Comparison of ENCODE assay signal across 8 mouse cellular contexts in the genomic region with DNA sequence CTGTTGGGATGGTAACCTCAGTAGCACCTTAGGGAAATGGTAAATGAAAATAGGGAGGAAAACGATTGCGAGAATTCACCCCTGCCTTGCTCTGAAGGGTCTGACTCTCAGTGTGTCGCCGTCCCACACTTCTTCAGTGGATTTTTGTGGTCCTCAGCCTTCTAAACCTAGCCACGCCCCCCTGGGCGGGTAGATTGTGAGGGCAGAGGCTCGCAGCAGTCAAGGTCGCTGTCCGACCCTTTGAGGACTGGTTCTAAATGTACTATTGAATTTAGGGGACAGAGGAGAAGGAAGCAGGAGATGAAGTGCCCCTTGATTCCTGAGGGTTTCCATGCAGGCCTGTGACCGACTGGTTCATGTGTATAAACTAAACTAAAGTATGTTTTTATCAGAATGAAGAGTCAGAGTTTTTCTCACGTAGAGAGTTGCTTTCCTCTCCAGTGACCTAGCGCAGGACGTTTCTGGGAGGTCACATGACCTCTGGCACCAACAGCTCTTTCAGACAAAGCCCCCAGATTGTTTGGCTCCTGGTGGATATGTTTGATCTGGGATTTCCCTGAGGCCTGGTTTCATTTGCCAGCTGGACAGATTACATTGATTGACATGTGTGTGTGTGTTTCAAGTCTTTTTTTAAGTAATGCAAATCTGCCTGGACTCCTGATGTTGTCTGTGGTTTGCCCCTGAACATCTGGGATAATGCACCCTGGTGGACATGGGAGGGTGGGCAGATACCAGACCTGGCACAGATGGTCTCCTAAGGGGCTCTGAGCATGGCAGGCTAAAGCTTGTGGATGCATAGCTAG.
DNase-seq lines count a peak whose midpoint lies in the region; ATAC-seq and TF ChIP-seq lines count a peak whose summit lies in the region.

No protein-coding gene starts in this region.

- H3K27me3 ChIP-seq in liver, embryonic 12.5 days (replicated peaks) = no peaks in the 10 kb centered on the region
- no peaks in the 10 kb centered on the region for H3K27me3 ChIP-seq in liver, postnatal 0 days (ENCODE audit: insufficient read depth, low read length)
- no peaks in the 10 kb centered on the region for H3K27me3 ChIP-seq in forebrain, embryonic 11.5 days (ENCODE audit: control insufficient read depth, insufficient read depth, low read length)
- no peaks in the 10 kb centered on the region for H3K27me3 ChIP-seq in limb, embryonic 12.5 days
- no peaks in the 10 kb centered on the region for H3K27me3 ChIP-seq in stomach, embryonic 15.5 days (replicated peaks)

- H3K4me2 ChIP-seq in liver, embryonic 12.5 days = peak overlapping the region; percentile 27
- no peak overlapping the region for H3K4me2 ChIP-seq in liver, postnatal 0 days (ENCODE audit: low read depth, low read length)
- peak overlapping the region; percentile 46 for H3K4me2 ChIP-seq in forebrain, embryonic 11.5 days (ENCODE audit: low read depth, low read length, severe bottlenecking)
- peak overlapping the region; percentile 66 for H3K4me2 ChIP-seq in limb, embryonic 12.5 days
- peak overlapping the region; percentile 42 for H3K4me2 ChIP-seq in stomach, embryonic 15.5 days

- no peaks in the 10 kb centered on the region for H3K36me3 ChIP-seq in liver, embryonic 12.5 days
- H3K36me3 ChIP-seq in liver, postnatal 0 days (replicated peaks; ENCODE audit: insufficient read depth, low read length) = no peaks in the 10 kb centered on the region
- no peaks in the 10 kb centered on the region for H3K36me3 ChIP-seq in forebrain, embryonic 11.5 days (ENCODE audit: control insufficient read depth, insufficient read depth, low read length)
- no peaks in the 10 kb centered on the region for H3K36me3 ChIP-seq in limb, embryonic 12.5 days
- H3K36me3 ChIP-seq in stomach, embryonic 15.5 days = no peaks in the 10 kb centered on the region

- DNase-seq in liver, postnatal 0 days = no peak
- peak; percentile 55 for DNase-seq in forebrain, embryonic 11.5 days (ENCODE audit: low spot score)
- DNase-seq in layer of hippocampus, adult 11-12 months (ENCODE audit: low spot score) = no peak
- no peak for DNase-seq in thymus, postnatal 4 days

- H3K4me3 ChIP-seq in liver, embryonic 12.5 days = no peak overlapping the region
- H3K4me3 ChIP-seq in liver, postnatal 0 days (ENCODE audit: low read depth, low read length) = no peak overlapping the region
- peak overlapping the region; percentile 20; the same call in 1 of the 2 replicates for H3K4me3 ChIP-seq in forebrain, embryonic 11.5 days (ENCODE audit: low read depth, low read length)
- peak overlapping the region; percentile 34 for H3K4me3 ChIP-seq in limb, embryonic 12.5 days (replicated peaks)
- H3K4me3 ChIP-seq in stomach, embryonic 15.5 days (replicated peaks) = 0 out of 2 replicates have a peak overlapping the region, but pooled peaks have one; percentile 12

- no peak for TF ChIP-seq EP300 in liver, postnatal 0 days (IDR thresholded peaks at IDR 0.05; ENCODE audit: low read depth)

- ATAC-seq in liver, embryonic 12.5 days = no peak
- ATAC-seq in liver, postnatal 0 days = no peak
- peak; percentile 46; the same call in 1 of the 2 replicates for ATAC-seq in forebrain, embryonic 11.5 days (replicated peaks; ENCODE audit: low FRiP score)
- ATAC-seq in limb, embryonic 12.5 days (ENCODE audit: insufficient number of reproducible peaks, insufficient read depth, low FRiP score, low TSS enrichment, low read depth) = peak; percentile 56; the same call in 1 of the 2 replicates
- no peak for ATAC-seq in stomach, embryonic 15.5 days (ENCODE audit: insufficient read depth, low FRiP score, low read depth)
- ATAC-seq in megakaryocyte, adult 5-6 weeks (ENCODE audit: poor library complexity, severe bottlenecking) = no peak

- TF ChIP-seq CTCF in liver, postnatal 0 days (IDR thresholded peaks at IDR 0.05; ENCODE audit: low read depth) = no peak

- no peak overlapping the region for H3K27ac ChIP-seq in liver, embryonic 12.5 days
- no peak overlapping the region for H3K27ac ChIP-seq in liver, postnatal 0 days (ENCODE audit: low read depth)
- H3K27ac ChIP-seq in forebrain, embryonic 11.5 days (ENCODE audit: low read depth, low read length) = no peak overlapping the region
- no peak overlapping the region for H3K27ac ChIP-seq in limb, embryonic 12.5 days
- no peak overlapping the region for H3K27ac ChIP-seq in stomach, embryonic 15.5 days

- WGBS in liver, embryonic 12.5 days (ENCODE audit: insufficient replicate concordance) = 14% methylated on average over 13 of the region's 13 CpGs
- WGBS in liver, postnatal 0 days (ENCODE audit: insufficient replicate concordance) = 13% methylated on average over 13 of the region's 13 CpGs
- WGBS in forebrain, embryonic 11.5 days = 7% methylated on average over 13 of the region's 13 CpGs
- WGBS in limb, embryonic 12.5 days = 13% methylated on average over 13 of the region's 13 CpGs
- WGBS in stomach, embryonic 15.5 days = 8% methylated on average over 13 of the region's 13 CpGs

- H3K4me1 ChIP-seq in liver, embryonic 12.5 days = no peaks in the 10 kb centered on the region
- H3K4me1 ChIP-seq in liver, postnatal 0 days (ENCODE audit: insufficient read depth) = no peaks in the 10 kb centered on the region
- H3K4me1 ChIP-seq in forebrain, embryonic 11.5 days (replicated peaks; ENCODE audit: control insufficient read depth, insufficient read depth, low read length) = peaks cover 7% of the 10 kb centered on the region; the same call in 1 of the 2 replicates
- H3K4me1 ChIP-seq in limb, embryonic 12.5 days (replicated peaks) = peaks cover 8% of the 10 kb centered on the region
- 0 out of 2 replicates have a peak, but pooled peaks cover 7% of the 10 kb centered on the region for H3K4me1 ChIP-seq in stomach, embryonic 15.5 days

- no peak overlapping the region for H3K9ac ChIP-seq in liver, embryonic 12.5 days
- no peak overlapping the region for H3K9ac ChIP-seq in liver, postnatal 0 days (replicated peaks)
- peak overlapping the region; percentile 10 for H3K9ac ChIP-seq in forebrain, embryonic 11.5 days (ENCODE audit: low read length)
- 0 out of 2 replicates have a peak overlapping the region, but pooled peaks have one; percentile 27 for H3K9ac ChIP-seq in limb, embryonic 12.5 days (replicated peaks)
- H3K9ac ChIP-seq in stomach, embryonic 15.5 days = no peak overlapping the region

- H3K9me3 ChIP-seq in liver, embryonic 12.5 days (replicated peaks) = no peaks in the 10 kb centered on the region
- H3K9me3 ChIP-seq in liver, postnatal 0 days (ENCODE audit: low read length) = no peaks in the 10 kb centered on the region
- no peaks in the 10 kb centered on the region for H3K9me3 ChIP-seq in forebrain, embryonic 11.5 days (ENCODE audit: control insufficient read depth, low read length)
- H3K9me3 ChIP-seq in limb, embryonic 12.5 days = no peaks in the 10 kb centered on the region
- no peaks in the 10 kb centered on the region for H3K9me3 ChIP-seq in stomach, embryonic 15.5 days

Comparison
In these comparisons a context has a peak if more than half of its experiments do, and no peak if none do; other contexts are left out.
1. ATAC-seq: peak in forebrain, embryonic 11.5 days (single experiment) and limb, embryonic 12.5 days (single experiment); none in liver, embryonic 12.5 days (single experiment), liver, postnatal 0 days (single experiment), stomach, embryonic 15.5 days (single experiment) and megakaryocyte, adult 5-6 weeks (single experiment).
2. H3K4me3 ChIP-seq: peak in forebrain, embryonic 11.5 days (single experiment), limb, embryonic 12.5 days (single experiment) and stomach, embryonic 15.5 days (single experiment); none in liver, embryonic 12.5 days (single experiment) and liver, postnatal 0 days (single experiment).
3. H3K9ac ChIP-seq: peak in forebrain, embryonic 11.5 days (single experiment) and limb, embryonic 12.5 days (single experiment); none in liver, embryonic 12.5 days (single experiment), liver, postnatal 0 days (single experiment) and stomach, embryonic 15.5 days (single experiment).